Mouse (Mus musculus) stomach, postnatal 0 days (tissue): ENCODE results near the gene Spc24. TPM values are rescaled to one million over a fixed set of nuclear protein-coding genes. Genes with fewer than 3 reads are reported as not detected.

Experiments
- ATAC-seq: fragments of 200-750 bp; cut with Nextera tagmentation; 2 replicates; pipeline ENCODE4 v1.8.0; 2017; ENCODE audit not compliant: low FRiP score, low TSS enrichment
- DNase-seq: peaks from one replicate; pipeline ENCODE4 v3.0.0-alpha.2; 2016; ENCODE audit warnings: low spot score
- H3K27ac ChIP-seq: fragments of 300-500 bp; sonication (generic); replicated peaks from 2 replicates; pipeline ENCODE4 v1.5.1; 2014; ENCODE audit warnings: mild to moderate bottlenecking, control low read depth
- H3K27me3 ChIP-seq: fragments of 300-500 bp; sonication (generic); 2 replicates; pipeline ENCODE4 v1.6.1; 2014; ENCODE audit warnings: low read length; ENCODE audit not compliant: control insufficient read depth, insufficient read depth
- H3K36me3 ChIP-seq: fragments of 300-500 bp; sonication (generic); 2 replicates; pipeline ENCODE4 v1.6.1; 2014; ENCODE audit warnings: low read length, mixed read lengths; ENCODE audit not compliant: control insufficient read depth, insufficient read depth
- H3K4me1 ChIP-seq: fragments of 300-500 bp; sonication (generic); replicated peaks from 2 replicates; pipeline ENCODE4 v1.6.1; 2014; ENCODE audit warnings: antibody characterized with exemption; ENCODE audit not compliant: control insufficient read depth, insufficient read depth
- H3K4me2 ChIP-seq: fragments of 300-500 bp; sonication (generic); replicated peaks from 2 replicates; pipeline ENCODE4 v1.6.1; 2014; ENCODE audit warnings: low read depth, mild to moderate bottlenecking, control low read depth, moderate library complexity
- H3K4me3 ChIP-seq: fragments of 300-500 bp; sonication (generic); 2 replicates; pipeline ENCODE4 v1.5.1; 2014; ENCODE audit warnings: low read depth, low read length, control low read depth
- H3K9ac ChIP-seq: fragments of 300-500 bp; sonication (generic); 2 replicates; pipeline ENCODE4 v1.6.1; 2014; ENCODE audit warnings: mild to moderate bottlenecking, low read length, control low read depth, mixed read lengths
- H3K9me3 ChIP-seq: fragments of 300-500 bp; sonication (generic); 2 replicates; pipeline ENCODE4 v1.6.1; 2016; ENCODE audit warnings: low read length; ENCODE audit not compliant: control insufficient read depth
- CTCF ChIP-seq: IDR thresholded peaks from 2 replicates; pipeline ENCODE4 v1.5.1; 2016; ENCODE audit warnings: antibody characterized with exemption, low read depth, mild to moderate bottlenecking, moderate library complexity
- EP300 ChIP-seq: optimal IDR thresholded peaks from 2 replicates; pipeline ENCODE3; 2016; ENCODE audit warnings: antibody characterized with exemption
- WGBS: fragments of 180-500 bp; shearing (Covaris S2); extraction: QIAGEN DNeasy Blood & Tissue Kit; methylation state at CpG from one replicate; pipeline ENCODE4 v1.1.7; 2014; 5-methylcytosine and 5-hydroxymethylcytosine counted together
- polyA plus RNA-seq: library from polyadenylated mRNA; unstranded; fragments of >200 nt; fragmentation: Nextera tagmentation; extraction: Ambion mirVana; gene quantifications from 2 replicates; pipeline ENCODE4 v1.2.1, GENCODE M21; 2015

Gene Spc24
- polyA plus RNA-seq, 1 experiment from 2014 or later = 31.2 TPM

DNA sequence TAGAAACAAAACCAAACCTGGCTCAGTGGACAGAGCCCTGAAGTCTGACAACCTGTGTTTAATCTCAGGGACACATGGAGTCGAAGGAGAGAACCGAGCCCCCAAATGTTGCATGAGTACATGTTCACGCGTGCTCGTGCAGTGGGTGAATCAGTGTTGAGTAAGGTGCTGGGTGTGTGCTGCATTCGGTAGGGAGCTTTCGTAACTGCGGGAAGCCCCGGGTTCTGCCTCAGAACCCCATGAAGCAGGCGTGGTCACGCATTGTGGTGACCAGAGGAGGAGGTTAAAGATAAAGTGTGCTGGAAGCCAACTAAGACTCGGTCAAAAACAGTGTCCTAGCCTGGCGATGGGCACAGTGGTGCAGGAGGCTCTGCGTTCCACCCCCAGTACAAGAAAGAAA, 19.7 kb downstream of the Spc24 start:
- H3K36me3 ChIP-seq = peaks cover 57% of the 10 kb centered on the region
- DNase-seq (no peak), ATAC-seq (no peak)
- H3K27me3 ChIP-seq = no peaks in the 10 kb centered on the region
- H3K4me2 ChIP-seq = no peak overlapping the region
- H3K9me3 ChIP-seq = no peaks in the 10 kb centered on the region
- no peak overlapping the region for H3K27ac ChIP-seq
- H3K4me3 ChIP-seq = no peak overlapping the region
- TF ChIP-seq CTCF (no peak), EP300 (no peak)
- no peak overlapping the region for H3K9ac ChIP-seq
- H3K4me1 ChIP-seq = no peaks in the 10 kb centered on the region
- WGBS = 88% methylated on average over 14 of the region's 14 CpGs

GRCm38 (mm10) chr9:21738776-21739175, 21.3 kb downstream of the Spc24 start:
- WGBS = 84% methylated on average over 7 of the region's 7 CpGs
- no peaks in the 10 kb centered on the region for H3K27me3 ChIP-seq
- DNase-seq (no peak), ATAC-seq (no peak)
- H3K4me1 ChIP-seq = no peaks in the 10 kb centered on the region
- no peak for TF ChIP-seq EP300
- TF ChIP-seq CTCF = no peak
- H3K9me3 ChIP-seq = no peaks in the 10 kb centered on the region
- no peak overlapping the region for H3K4me2 ChIP-seq
- peaks cover 59% of the 10 kb centered on the region for H3K36me3 ChIP-seq
- no peak overlapping the region for H3K9ac ChIP-seq
- H3K27ac ChIP-seq = no peak overlapping the region
- no peak overlapping the region for H3K4me3 ChIP-seq

GRCm38 (mm10) chr9:21737188-21737587, 22.9 kb downstream of the Spc24 start:
- Histone ChIP-seq H3K4me1 (no peaks in the 10 kb centered on the region), H3K9ac (no peak overlapping the region), H3K9me3 (no peaks in the 10 kb centered on the region), H3K36me3 (peaks cover 65% of the 10 kb centered on the region), H3K27ac (no peak overlapping the region), H3K4me3 (no peak overlapping the region), H3K27me3 (no peaks in the 10 kb centered on the region), H3K4me2 (no peak overlapping the region)
- DNase-seq (no peak), ATAC-seq (no peak; the same call in 1 of the 2 replicates)
- 91% methylated on average over 10 of the region's 10 CpGs for WGBS
- TF ChIP-seq CTCF = no peak
- no peak for TF ChIP-seq EP300

GRCm38 (mm10) chr9:21736580-21736979, 23.5 kb downstream of the Spc24 start:
- DNase-seq = no peak

DNA sequence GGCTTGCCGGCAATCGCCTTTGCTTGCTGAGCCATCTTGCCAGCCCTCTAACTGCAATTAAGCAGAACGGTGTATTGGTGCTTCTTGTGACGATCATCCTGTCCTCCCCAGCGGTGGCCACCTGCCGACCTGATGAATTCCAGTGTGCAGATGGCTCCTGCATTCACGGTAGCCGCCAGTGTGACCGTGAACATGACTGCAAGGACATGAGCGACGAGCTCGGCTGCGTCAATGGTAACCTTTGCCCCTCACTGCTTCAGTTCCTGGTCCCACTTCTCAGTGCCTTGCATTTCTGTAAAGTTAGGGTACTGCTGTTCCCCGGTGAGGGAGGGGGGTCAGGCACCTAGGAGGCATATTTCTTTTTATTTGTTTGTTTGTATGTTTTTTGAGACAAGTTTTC, 25.0 kb downstream of the Spc24 start:
- WGBS = 90% methylated on average over 14 of the region's 14 CpGs
- no peaks in the 10 kb centered on the region for H3K27me3 ChIP-seq

More at GRCm38 (mm10) chr9:21736580-21736979, 23.5 kb downstream of the Spc24 start:
- no peaks in the 10 kb centered on the region for H3K27me3 ChIP-seq
- H3K36me3 ChIP-seq = peaks cover 62% of the 10 kb centered on the region
- no peak overlapping the region for H3K9ac ChIP-seq
- no peaks in the 10 kb centered on the region for H3K9me3 ChIP-seq
- no peak overlapping the region for H3K4me2 ChIP-seq
- 23% methylated on average over 3 of the region's 3 CpGs for WGBS
- ATAC-seq = no peak
- TF ChIP-seq CTCF (no peak), EP300 (no peak)
- no peak overlapping the region for H3K4me3 ChIP-seq
- H3K27ac ChIP-seq = no peak overlapping the region
- H3K4me1 ChIP-seq = no peaks in the 10 kb centered on the region

DNA sequence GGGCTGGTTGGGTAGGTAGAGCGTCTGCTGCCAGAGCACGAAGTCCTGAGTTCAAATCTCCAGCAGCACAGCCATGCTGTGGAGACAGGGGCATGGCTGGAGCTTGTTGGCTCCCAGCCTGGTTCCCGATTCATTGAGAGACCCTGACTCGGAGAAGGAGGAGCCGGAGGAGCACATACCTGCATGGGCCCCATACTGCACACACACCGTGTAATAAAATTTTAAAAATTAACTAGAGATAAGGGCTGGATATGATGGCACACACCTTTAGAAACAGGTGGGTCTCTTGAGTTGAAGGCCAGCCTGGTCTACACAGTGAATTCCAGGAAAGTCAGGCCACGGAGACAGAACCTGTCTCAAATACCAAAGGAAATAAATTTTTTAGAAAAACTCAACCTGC, 26.1 kb downstream of the Spc24 start:
- no peaks in the 10 kb centered on the region for H3K9me3 ChIP-seq
- ATAC-seq (no peak), DNase-seq (no peak)
- H3K4me3 ChIP-seq = no peak overlapping the region
- WGBS = 88% methylated on average over 7 of the region's 7 CpGs
- no peak overlapping the region for H3K27ac ChIP-seq
- peaks cover 46% of the 10 kb centered on the region for H3K36me3 ChIP-seq
- H3K4me1 ChIP-seq = no peaks in the 10 kb centered on the region
- H3K4me2 ChIP-seq = no peak overlapping the region
- no peaks in the 10 kb centered on the region for H3K27me3 ChIP-seq
- H3K9ac ChIP-seq = no peak overlapping the region
- TF ChIP-seq EP300 (no peak), CTCF (no peak)

More for the DNA sequence above, 25.0 kb downstream of the Spc24 start:
- TF ChIP-seq EP300 (no peak), CTCF (no peak)
- Histone ChIP-seq H3K9me3 (no peaks in the 10 kb centered on the region), H3K4me2 (no peak overlapping the region), H3K27ac (no peak overlapping the region), H3K36me3 (peaks cover 55% of the 10 kb centered on the region), H3K9ac (no peak overlapping the region), H3K4me1 (no peaks in the 10 kb centered on the region), H3K4me3 (no peak overlapping the region)
- DNase-seq (no peak), ATAC-seq (no peak)
